Mouse (Mus musculus) heart, embryonic 10.5 days (tissue): ENCODE measurements around the gene Rps19. TPM values are rescaled to one million over a fixed set of nuclear protein-coding genes. Genes with fewer than 3 reads are reported as not detected.

Experiments used
- DNase-seq: peaks from one replicate; pipeline ENCODE4 v3.0.0-alpha.2; 2017; ENCODE audit warnings: low spot score
- H3K27ac ChIP-seq: fragments of 300-500 bp; sonication (generic); 2 replicates; pipeline ENCODE4 v1.5.1; 2016; ENCODE audit warnings: mild to moderate bottlenecking
- H3K27me3 ChIP-seq: fragments of 300-500 bp; sonication (generic); 2 replicates; pipeline ENCODE4 v1.6.1; 2016; ENCODE audit warnings: mild to moderate bottlenecking; ENCODE audit not compliant: poor library complexity, insufficient read depth, severe bottlenecking
- H3K36me3 ChIP-seq: fragments of 300-500 bp; sonication (generic); 2 replicates; pipeline ENCODE4 v1.6.1; 2016; ENCODE audit warnings: mild to moderate bottlenecking, moderate library complexity
- H3K4me1 ChIP-seq: fragments of 300-500 bp; sonication (generic); 2 replicates; pipeline ENCODE4 v1.6.1; 2016; ENCODE audit warnings: mild to moderate bottlenecking
- H3K4me3 ChIP-seq: fragments of 300-500 bp; sonication (generic); 2 replicates; pipeline ENCODE4 v1.5.1; 2016; ENCODE audit warnings: mild to moderate bottlenecking, moderate library complexity
- H3K9me3 ChIP-seq: fragments of 300-500 bp; sonication (generic); 2 replicates; pipeline ENCODE4 v1.6.1; 2016; ENCODE audit warnings: mild to moderate bottlenecking, moderate library complexity
- WGBS: fragments of 180-500 bp; shearing (Covaris S2); methylation state at CpG from one replicate; pipeline ENCODE4 v1.1.7; 2016; 5-methylcytosine and 5-hydroxymethylcytosine counted together
- polyA plus RNA-seq: library from polyadenylated mRNA; unstranded; fragments of >200 nt; fragmentation: Nextera tagmentation; extraction: Ambion mirVana; gene quantifications from 2 replicates; pipeline ENCODE4 v1.2.1, GENCODE M21; 2016

Gene Rps19
- polyA plus RNA-seq, 1 experiment from 2014 or later: 1,854 TPM

DNA sequence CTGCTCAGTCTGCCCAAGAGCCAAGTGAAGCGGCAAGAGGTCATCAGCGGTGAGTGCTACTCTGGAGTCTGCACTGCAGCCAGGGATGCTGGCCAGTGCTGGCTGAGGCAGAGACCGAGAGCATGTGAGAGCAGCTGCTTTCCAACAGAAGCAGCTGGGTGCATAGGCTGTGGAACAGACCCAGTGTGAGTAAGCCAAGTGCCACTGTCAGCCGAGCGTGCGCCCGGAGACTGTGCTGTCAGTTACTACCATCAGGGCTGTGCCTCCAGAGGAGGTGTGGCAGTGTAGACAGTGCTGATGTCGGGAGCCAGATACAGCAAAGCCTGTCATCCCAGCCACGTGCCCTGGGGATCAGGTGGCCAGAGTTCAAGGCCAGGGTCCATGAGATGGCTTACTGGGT, 35.6 kb downstream of the Rps19 start:
- DNase-seq: no peak
- no peaks in the 10 kb centered on the region for H3K9me3 ChIP-seq
- no peaks in the 10 kb centered on the region for H3K4me1 ChIP-seq
- no peaks in the 10 kb centered on the region for H3K27me3 ChIP-seq
- H3K36me3 ChIP-seq: peaks cover 84% of the 10 kb centered on the region
- H3K27ac ChIP-seq: no peak overlapping the region
- WGBS: 85% methylated on average over 9 of the region's 9 CpGs
- H3K4me3 ChIP-seq: no peak overlapping the region

GRCm38 (mm10) chr7:24930475-24930874, 46.3 kb downstream of the Rps19 start:
- no peak overlapping the region for H3K27ac ChIP-seq
- 58% methylated on average over 6 of the region's 6 CpGs for WGBS
- no peak for DNase-seq

GRCm38 (mm10) chr7:24931651-24932050, 47.5 kb downstream of the Rps19 start:
- under 1% methylated on average over 15 of the region's 15 CpGs for WGBS
- H3K27me3 ChIP-seq: peaks cover 96% of the 10 kb centered on the region
- peaks cover 26% of the 10 kb centered on the region for H3K4me1 ChIP-seq
- H3K27ac ChIP-seq: no peak overlapping the region
- peaks cover 11% of the 10 kb centered on the region for H3K36me3 ChIP-seq
- DNase-seq: no peak
- no peaks in the 10 kb centered on the region for H3K9me3 ChIP-seq
- 0 out of 2 replicates have a peak overlapping the region, but pooled peaks have one; percentile 13 for H3K4me3 ChIP-seq

More at GRCm38 (mm10) chr7:24930475-24930874, 46.3 kb downstream of the Rps19 start:
- peaks cover 84% of the 10 kb centered on the region for H3K27me3 ChIP-seq
- H3K36me3 ChIP-seq: peaks cover 23% of the 10 kb centered on the region
- no peaks in the 10 kb centered on the region for H3K9me3 ChIP-seq
- H3K4me1 ChIP-seq: peaks cover 26% of the 10 kb centered on the region
- no peak overlapping the region for H3K4me3 ChIP-seq

Other genes with a start within 250 kb of the Rps19 start
- 0.18 and 0.22 TPM in 2 replicates for gene Lypd3, start 247.8 kb upstream of the Rps19 start, polyA plus RNA-seq
- not detected in 2 replicates for gene Tex101, start 207.7 kb upstream of the Rps19 start, polyA plus RNA-seq
- gene BC049730, start 175.1 kb upstream of the Rps19 start, polyA plus RNA-seq: not detected in 2 replicates
- gene Gm4763, start 157.5 kb upstream of the Rps19 start, polyA plus RNA-seq: not detected in 2 replicates
- gene Cd177, start 124.1 kb upstream of the Rps19 start, polyA plus RNA-seq: not detected in 2 replicates
- not detected in 2 replicates for gene Ceacam10, start 107.2 kb upstream of the Rps19 start, polyA plus RNA-seq
- 10.0 and 15.0 TPM in 2 replicates for gene Gm9844, start 22.2 kb upstream of the Rps19 start, polyA plus RNA-seq
- not detected in 2 replicates for gene Lypd4, start 14.4 kb upstream of the Rps19 start, polyA plus RNA-seq
- gene Dmrtc2, start 14.3 kb upstream of the Rps19 start, polyA plus RNA-seq: not detected in 2 replicates
- gene Cd79a, start 13.0 kb downstream of the Rps19 start, polyA plus RNA-seq: 0.26 and 0.40 TPM in 2 replicates
- 83.4 and 87.5 TPM in 2 replicates for gene Arhgef1, start 18.5 kb downstream of the Rps19 start, polyA plus RNA-seq
- not detected in 2 replicates for gene Gm4881, start 60.1 kb downstream of the Rps19 start, polyA plus RNA-seq
- 114 and 151 TPM in 2 replicates for gene Rabac1, start 88.4 kb downstream of the Rps19 start, polyA plus RNA-seq
- 2.2 and 3.5 TPM in 2 replicates for gene Atp1a3, start 121.6 kb downstream of the Rps19 start, polyA plus RNA-seq
- 4.7 and 6.6 TPM in 2 replicates for gene Grik5, start 188.0 kb downstream of the Rps19 start, polyA plus RNA-seq
- 25.0 and 30.2 TPM in 2 replicates for gene Zfp574, start 188.2 kb downstream of the Rps19 start, polyA plus RNA-seq